Mouse (Mus musculus) layer of hippocampus, adult 8-10 months (tissue): ENCODE measurements around the gene Slc25a33. TPM values are rescaled to one million over a fixed set of nuclear protein-coding genes. Genes with fewer than 3 reads are reported as not detected.

Experiments used
- DNase-seq, 2 experiments: peaks; one replicate each; pipeline ENCODE4 v3.0.0; 2022; ENCODE audit warnings: low spot score in 2 of 2
- total RNA-seq, 4 experiments: library from RNA; stranded (reverse); gene quantifications; 2 replicates each; pipeline ENCODE4 v1.2.4; 2022

Gene Slc25a33
- total RNA-seq, 4 experiments from 2014 or later = 29.9 to 33.1 (median 31.0) TPM

GRCm38 (mm10) chr4:149728810-149729209, 45.3 kb downstream of the Slc25a33 start:
- no peak for DNase-seq

GRCm38 (mm10) chr4:149727636-149728035, 46.4 kb downstream of the Slc25a33 start:
- no peak for DNase-seq

GRCm38 (mm10) chr4:149725661-149726350, 48.3 kb downstream of the Slc25a33 start:
- peak in 1 of 2 experiments; percentile 79 for DNase-seq

- DNase-seq = no peak
Measured at GRCm38 (mm10) chr4:149724916-149725470, 49.1 kb downstream of the Slc25a33 start.

- DNase-seq = no peak
Measured at GRCm38 (mm10) chr4:149723855-149724731, 50.0 kb downstream of the Slc25a33 start.

- DNase-seq = no peak
Measured at GRCm38 (mm10) chr4:149723021-149723390, 51.1 kb downstream of the Slc25a33 start.

GRCm38 (mm10) chr4:149722104-149723020, 51.7 kb downstream of the Slc25a33 start:
- DNase-seq = no peak

- no peak for DNase-seq
Measured at GRCm38 (mm10) chr4:149721163-149721562, 52.9 kb downstream of the Slc25a33 start.

- DNase-seq = no peak
Measured at GRCm38 (mm10) chr4:149719686-149720085, 54.4 kb downstream of the Slc25a33 start.

GRCm38 (mm10) chr4:149714542-149714941, 59.5 kb downstream of the Slc25a33 start:
- DNase-seq = no peak

- no peak for DNase-seq
Measured at GRCm38 (mm10) chr4:149711955-149712354, 62.1 kb downstream of the Slc25a33 start.

GRCm38 (mm10) chr4:149711485-149711884, 62.6 kb downstream of the Slc25a33 start:
- no peak for DNase-seq

- DNase-seq = peak in 1 of 2 experiments; percentile 55
Measured at GRCm38 (mm10) chr4:149710510-149710909, 63.6 kb downstream of the Slc25a33 start.

- DNase-seq = no peak
Measured at GRCm38 (mm10) chr4:149705941-149706340, 68.1 kb downstream of the Slc25a33 start.

GRCm38 (mm10) chr4:149705298-149705697, 68.8 kb downstream of the Slc25a33 start:
- no peak for DNase-seq

- DNase-seq = no peak
Measured at GRCm38 (mm10) chr4:149702210-149702979, 71.7 kb downstream of the Slc25a33 start, which contains the start of gene Pik3cd. Pik3cd (minus strand) TSS chr4:149702571.

- DNase-seq = no peak
Measured at GRCm38 (mm10) chr4:149701426-149702209, 72.5 kb downstream of the Slc25a33 start.

GRCm38 (mm10) chr4:149699953-149700352, 74.1 kb downstream of the Slc25a33 start:
- no peak for DNase-seq

- DNase-seq = no peak
Measured at GRCm38 (mm10) chr4:149698197-149698821, 75.8 kb downstream of the Slc25a33 start.
